Mouse (Mus musculus): ENCODE data around the gene Ptprg. TPM values are rescaled to one million over a fixed set of nuclear protein-coding genes. Genes with fewer than 3 reads are reported as not detected.
"Not testable (repeated sequence)": the region's sequence is repeated elsewhere in the genome, so short reads cannot be mapped to it uniquely, and the experiment has no call there.

The Ptprg gene
- total RNA-seq, 4 experiments from 2014 or later: 13.3 to 22.4 (median 19.1) TPM

- no peak for DNase-seq (ENCODE audit: low spot score in 2 of 2)
Measured at GRCm38 (mm10) chr14:12041566-12041965, 488.2 kb downstream of the Ptprg start.

DNA sequence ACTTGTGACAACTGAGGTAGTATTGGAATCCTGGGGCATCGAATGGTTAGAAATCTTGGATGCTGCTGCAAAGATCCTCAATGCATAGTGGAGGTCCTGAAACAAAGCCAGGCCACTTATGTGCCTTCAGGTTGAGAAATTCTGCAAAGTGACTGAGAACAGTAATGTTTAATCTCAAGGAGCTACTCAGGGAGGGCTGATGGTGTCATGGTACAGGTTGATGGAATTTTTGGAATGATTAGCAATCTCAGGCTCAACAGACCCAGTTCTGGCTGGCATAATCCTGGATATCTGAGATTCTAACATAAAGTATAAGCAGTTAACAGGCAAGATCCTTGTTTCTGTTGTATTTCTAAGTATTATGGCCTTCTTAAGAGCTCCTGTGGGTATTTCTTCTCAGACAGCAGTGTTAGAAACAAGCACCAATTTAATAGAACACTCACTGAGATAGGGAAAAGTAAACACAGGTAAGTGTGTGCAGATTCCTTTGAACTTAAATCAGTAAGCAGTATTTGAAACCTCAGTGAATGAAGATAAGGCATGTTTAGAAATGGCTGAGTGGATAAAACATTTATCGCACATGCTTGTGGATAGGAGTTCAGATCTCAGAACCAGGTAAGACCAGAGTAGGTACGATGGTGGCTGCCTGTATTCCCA lies 493.0 kb downstream of the Ptprg start:
- DNase-seq (ENCODE audit: low spot score in 2 of 2): no peak

DNA sequence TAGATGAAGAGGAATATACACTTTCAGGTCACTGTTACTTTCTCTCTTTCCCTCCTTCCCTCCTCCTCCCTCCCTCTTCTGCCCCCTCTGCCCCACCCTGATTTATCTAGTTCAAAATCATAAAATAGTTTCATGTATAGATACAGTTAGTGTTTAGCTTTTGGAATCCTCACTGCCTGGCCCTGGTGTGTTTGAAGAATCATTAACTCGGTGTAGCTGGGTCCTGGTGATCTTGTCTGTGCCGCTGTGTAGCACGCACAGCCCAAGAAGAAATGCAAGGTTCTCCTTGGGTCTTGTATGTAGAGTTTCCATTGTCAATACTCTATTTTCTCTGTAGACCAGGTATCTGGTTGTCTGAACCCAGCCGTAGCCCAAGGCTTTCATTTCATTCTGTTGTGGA lies 494.3 kb downstream of the Ptprg start:
- DNase-seq (ENCODE audit: low spot score in 2 of 2): no peak

DNA sequence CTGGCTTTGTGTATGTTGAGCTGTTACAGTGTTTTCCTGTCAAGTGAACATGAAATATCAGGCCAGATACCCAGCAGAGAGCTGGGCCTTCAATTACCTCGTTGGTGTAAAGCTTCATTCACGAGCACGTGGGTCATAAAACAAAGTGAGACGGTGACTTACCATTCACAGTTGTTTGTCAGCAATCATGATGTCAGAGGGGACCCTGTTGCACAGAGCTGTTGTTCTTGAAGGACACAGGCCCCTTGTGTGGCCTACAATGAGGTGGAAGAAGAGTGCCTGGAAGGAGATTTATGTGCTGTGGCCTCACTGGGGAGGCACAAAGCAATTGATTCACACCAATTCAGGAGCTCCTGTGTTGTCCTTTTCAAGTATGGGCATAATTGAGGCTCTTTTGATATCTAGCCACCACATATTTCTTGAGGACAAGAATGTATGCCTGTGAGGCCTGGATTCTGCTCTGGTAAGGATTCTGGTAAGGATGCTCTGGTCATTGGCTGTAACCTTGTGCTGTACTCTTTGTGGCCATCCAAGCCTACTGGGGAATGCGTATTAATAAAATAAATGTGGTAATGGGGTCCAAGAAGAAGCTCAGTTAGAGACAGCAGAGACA lies 503.7 kb downstream of the Ptprg start:
- DNase-seq (ENCODE audit: low spot score in 2 of 2): no peak

DNA sequence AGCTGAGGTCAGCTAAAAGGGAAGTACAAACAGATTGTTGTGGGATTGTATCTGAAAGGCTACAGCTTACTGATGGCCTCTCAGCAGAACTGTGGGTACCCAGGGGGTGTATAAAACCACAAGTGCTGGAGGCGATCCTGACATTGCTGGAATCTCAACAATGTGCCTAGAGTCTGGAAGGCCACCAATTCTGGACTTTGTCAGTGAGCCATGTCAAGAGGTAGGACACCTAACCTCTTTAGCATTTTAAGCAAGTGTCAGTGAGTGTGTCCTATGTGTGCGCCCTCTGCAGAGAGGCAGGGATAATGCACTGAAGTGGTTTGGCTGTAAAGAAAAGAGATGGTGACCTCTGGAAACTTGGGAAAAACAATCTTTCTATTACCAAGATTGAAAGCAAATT lies 504.5 kb downstream of the Ptprg start:
- DNase-seq (ENCODE audit: low spot score in 2 of 2): no peak

GRCm38 (mm10) chr14:12059149-12059548 lies 505.8 kb downstream of the Ptprg start:
- DNase-seq (ENCODE audit: low spot score in 2 of 2): peak; percentile 50 to 70

GRCm38 (mm10) chr14:12061313-12061712 lies 508.0 kb downstream of the Ptprg start:
- DNase-seq (ENCODE audit: low spot score in 2 of 2): not testable (repeated sequence)

- DNase-seq (ENCODE audit: low spot score in 2 of 2): no peak
Measured at GRCm38 (mm10) chr14:12062628-12063360, 509.5 kb downstream of the Ptprg start.

- DNase-seq (ENCODE audit: low spot score in 2 of 2): no peak
Measured at GRCm38 (mm10) chr14:12065001-12065400, 511.7 kb downstream of the Ptprg start.

- DNase-seq (ENCODE audit: low spot score in 2 of 2): no peak
Measured at GRCm38 (mm10) chr14:12065736-12066135, 512.4 kb downstream of the Ptprg start.

- DNase-seq (ENCODE audit: low spot score in 2 of 2): no peak
Measured at GRCm38 (mm10) chr14:12069707-12070106, 516.4 kb downstream of the Ptprg start.

- no peak for DNase-seq (ENCODE audit: low spot score in 2 of 2)
Measured at GRCm38 (mm10) chr14:12070361-12070760, 517.0 kb downstream of the Ptprg start.

- no peak for DNase-seq (ENCODE audit: low spot score in 2 of 2)
Measured at GRCm38 (mm10) chr14:12070856-12071465, 517.6 kb downstream of the Ptprg start.

GRCm38 (mm10) chr14:12072026-12072861 lies 518.9 kb downstream of the Ptprg start:
- DNase-seq (ENCODE audit: low spot score in 2 of 2): no peak

- DNase-seq (ENCODE audit: low spot score in 2 of 2): no peak
Measured at GRCm38 (mm10) chr14:12073408-12074107, 520.2 kb downstream of the Ptprg start.

GRCm38 (mm10) chr14:12077193-12077592 lies 523.9 kb downstream of the Ptprg start:
- DNase-seq (ENCODE audit: low spot score in 2 of 2): no peak

GRCm38 (mm10) chr14:12079250-12079649 lies 525.9 kb downstream of the Ptprg start:
- no peak for DNase-seq (ENCODE audit: low spot score in 2 of 2)

DNA sequence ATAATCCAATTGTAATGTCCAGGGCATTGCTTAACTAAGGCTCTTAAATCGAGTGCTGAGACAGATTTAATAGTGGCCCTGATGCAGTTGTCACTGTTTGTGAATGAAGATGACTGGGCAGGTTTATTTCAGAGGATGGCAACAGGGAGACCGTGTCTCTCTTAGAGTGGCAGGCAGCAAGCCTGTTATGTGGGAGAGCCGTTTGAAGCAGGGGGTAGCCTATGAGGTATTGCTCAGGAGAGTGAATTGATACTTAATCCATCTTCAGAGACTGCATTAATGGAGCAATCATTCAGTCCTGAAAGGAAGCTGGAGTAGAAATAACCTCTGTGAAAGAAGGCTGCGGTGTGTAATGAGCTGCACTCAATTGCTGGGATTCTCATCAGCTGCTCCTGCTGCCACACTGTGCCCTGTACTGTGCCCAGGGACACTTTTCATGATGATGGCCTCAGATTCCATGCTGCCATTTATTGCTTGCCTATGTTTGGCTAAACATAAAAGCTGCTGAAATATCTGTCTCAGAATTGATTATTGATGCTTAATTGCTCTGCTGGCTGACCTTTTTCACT lies 526.6 kb downstream of the Ptprg start:
- DNase-seq (ENCODE audit: low spot score in 2 of 2): no peak

DNA sequence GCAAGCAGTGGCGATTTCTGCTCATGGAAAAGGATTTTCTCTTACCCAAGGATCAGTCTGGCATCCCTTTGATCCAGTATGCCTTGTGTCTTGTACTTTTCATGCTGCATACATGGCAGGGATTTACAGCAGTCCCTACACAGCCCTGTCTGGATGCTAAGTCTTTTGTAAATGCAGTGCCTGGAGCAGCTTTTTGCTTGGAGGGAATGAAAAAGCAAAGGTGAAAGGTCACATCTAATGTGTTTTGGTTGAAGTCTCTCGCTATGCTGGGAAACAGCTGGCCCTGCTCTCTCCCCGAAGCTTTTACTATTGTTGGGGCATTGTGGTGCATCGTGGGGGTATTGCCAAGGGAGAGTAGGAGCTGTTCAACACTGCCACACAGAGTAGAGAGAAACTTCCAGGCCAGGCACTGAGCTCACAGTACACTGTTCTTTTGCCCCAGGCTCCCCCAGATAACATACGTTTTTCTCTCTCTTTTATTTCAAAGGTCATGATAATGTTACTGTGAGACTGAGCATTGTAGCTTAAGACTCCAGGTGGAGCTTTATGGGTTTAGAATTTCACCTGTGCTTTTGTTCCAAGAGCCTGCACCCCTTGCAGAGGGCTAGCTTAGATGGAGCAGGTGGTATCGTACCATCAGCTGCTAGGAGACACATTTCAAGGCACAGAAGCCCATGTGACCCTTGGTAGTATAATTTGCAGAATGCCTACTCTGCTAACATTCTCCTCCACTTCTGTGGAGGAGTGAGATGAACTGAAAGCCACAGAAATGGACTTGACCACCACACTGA lies 529.0 kb downstream of the Ptprg start:
- no peak for DNase-seq (ENCODE audit: low spot score in 2 of 2)
